Mouse (Mus musculus) myocyte (in vitro differentiated cells): Measurements from ENCODE around the gene Olfr1111. TPM values are rescaled to one million over a fixed set of nuclear protein-coding genes. Genes with fewer than 3 reads are reported as not detected.
"Not testable (repeated sequence)": the region's sequence is repeated elsewhere in the genome, so short reads cannot be mapped to it uniquely, and the experiment has no call there.

Source experiments
- H3K27me3 ChIP-seq: one replicate; pipeline ENCODE4 v1.6.1; 2011; ENCODE audit not compliant: control insufficient read depth, insufficient read depth, insufficient read length
- H3K36me3 ChIP-seq: one replicate; pipeline ENCODE4 v1.6.1; 2011; ENCODE audit not compliant: control insufficient read depth, insufficient read depth
- H3K4me2 ChIP-seq: one replicate; pipeline ENCODE4 v1.6.1; 2011; ENCODE audit warnings: low read depth, control low read depth
- H3K4me3 ChIP-seq: one replicate; pipeline ENCODE4 v1.5.1; 2011; ENCODE audit warnings: mild to moderate bottlenecking, control low read depth, moderate library complexity
- H3K79me2 ChIP-seq: one replicate; pipeline ENCODE4 v1.6.1; 2011; ENCODE audit not compliant: control insufficient read depth, insufficient read depth
- H3ac ChIP-seq: one replicate; pipeline ENCODE4 v1.6.1; 2011; ENCODE audit not compliant: control insufficient read depth, insufficient read length
- CEBPB ChIP-seq: IDR thresholded peaks from 2 replicates; pipeline ENCODE4 v1.6.1; 2011; ENCODE audit warnings: mild to moderate bottlenecking, moderate library complexity; ENCODE audit not compliant: poor library complexity, insufficient read depth, severe bottlenecking
- E2F4 ChIP-seq: IDR thresholded peaks from one replicate; pipeline ENCODE4 v1.6.1; 2011; ENCODE audit warnings: mild to moderate bottlenecking, control low read depth, moderate library complexity; ENCODE audit not compliant: insufficient read depth
- MAX ChIP-seq: IDR thresholded peaks from one replicate; pipeline ENCODE4 v1.6.1; 2011; ENCODE audit warnings: low read depth, mild to moderate bottlenecking, control low read depth
- MYOD1 ChIP-seq, 3 experiments: IDR thresholded peaks; one replicate each; pipeline ENCODE4 v1.6.1; 2011; ENCODE audit warnings: control low read depth in 2 of 3, low read depth in 2 of 3, mild to moderate bottlenecking in 2 of 3, moderate library complexity in 1 of 3; ENCODE audit not compliant: insufficient read length in 2 of 3, control insufficient read depth in 1 of 3
- MYOG ChIP-seq, 3 experiments: IDR thresholded peaks; one replicate each; pipeline ENCODE4 v1.6.1; 2011; ENCODE audit warnings: control low read depth in 2 of 3, low read depth in 2 of 3, mild to moderate bottlenecking in 2 of 3; ENCODE audit not compliant: insufficient read length in 2 of 3, control insufficient read depth in 1 of 3, insufficient read depth in 1 of 3
- POLR2A ChIP-seq: IDR thresholded peaks from one replicate; pipeline ENCODE4 v1.6.1; 2011; ENCODE audit warnings: low read depth, mild to moderate bottlenecking, control low read depth, moderate library complexity; ENCODE audit not compliant: insufficient read length
- POLR2AphosphoS2 ChIP-seq: IDR thresholded peaks from one replicate; pipeline ENCODE4 v1.6.1; 2011; ENCODE audit warnings: low read depth, control low read depth; ENCODE audit not compliant: insufficient read length
- REST ChIP-seq: IDR thresholded peaks from one replicate; pipeline ENCODE4 v1.6.1; 2011; ENCODE audit warnings: mild to moderate bottlenecking, control low read depth, moderate library complexity; ENCODE audit not compliant: insufficient read depth, insufficient read length
- SRF ChIP-seq: IDR thresholded peaks from one replicate; pipeline ENCODE4 v1.6.1; 2011; ENCODE audit warnings: low read depth; ENCODE audit not compliant: control insufficient read depth, insufficient read length
- TCF12 ChIP-seq: IDR thresholded peaks from one replicate; pipeline ENCODE4 v1.6.1; 2011; ENCODE audit warnings: mild to moderate bottlenecking, control low read depth; ENCODE audit not compliant: poor library complexity, insufficient read depth, severe bottlenecking
- TCF3 ChIP-seq: IDR thresholded peaks from one replicate; pipeline ENCODE4 v1.6.1; 2011; ENCODE audit warnings: low read depth, control low read depth; ENCODE audit not compliant: insufficient read length
- USF1 ChIP-seq: IDR thresholded peaks from one replicate; pipeline ENCODE4 v1.6.1; 2011; ENCODE audit warnings: low read depth, mild to moderate bottlenecking, control low read depth, moderate library complexity
- polyA plus RNA-seq: library from polyadenylated mRNA; unstranded; fragments of >200 nt; fragmentation: generic; extraction: Trizol; gene quantifications from one replicate; pipeline ENCODE4 v1.2.1, GENCODE M21; 2012; ENCODE audit warnings: missing spikeins

Olfr1111 gene
- polyA plus RNA-seq, result not detected

- Histone ChIP-seq H3K4me3 (no peak within 1 kb of the TSS), H3K4me2 (no peak within 1 kb of the TSS), H3K36me3 (no peaks in the 10 kb centered on the region), H3K27me3 (no peaks in the 10 kb centered on the region), H3ac (no peak within 1 kb of the TSS), H3K79me2 (no peaks in the 10 kb centered on the region)
- TF ChIP-seq MYOG (IDR thresholded peaks at IDR 0.05; ENCODE audit: control insufficient read depth in 1 of 3, insufficient read depth in 1 of 3, insufficient read length in 2 of 3, low read depth in 2 of 3), result no peak
- no peak for TF ChIP-seq MAX
- no peak for TF ChIP-seq SRF
- no peak for TF ChIP-seq POLR2AphosphoS2
- TF ChIP-seq USF1, result no peak
- no peak for TF ChIP-seq REST
- TF ChIP-seq TCF12, result no peak
- no peak for TF ChIP-seq CEBPB
- TF ChIP-seq MYOD1 (IDR thresholded peaks at IDR 0.05; ENCODE audit: control insufficient read depth in 1 of 3, insufficient read length in 2 of 3, low read depth in 2 of 3), result no peak
- TF ChIP-seq TCF3, result no peak
- TF ChIP-seq POLR2A, result no peak
- no peak for TF ChIP-seq E2F4
Measured at GRCm38 (mm10) chr2:87152524-87152923, at the start of gene Olfr1111. Gene Olfr1111 (minus strand): TSS chr2:87152624.

- Histone ChIP-seq H3K4me2 (no peak within 1 kb of the TSS), H3K27me3 (no peaks in the 10 kb centered on the region), H3K36me3 (no peaks in the 10 kb centered on the region), H3K79me2 (no peaks in the 10 kb centered on the region), H3ac (no peak within 1 kb of the TSS), H3K4me3 (no peak within 1 kb of the TSS)
- no peak for TF ChIP-seq CEBPB
- TF ChIP-seq SRF, result no peak
- TF ChIP-seq REST, result no peak
- no peak for TF ChIP-seq TCF12
- no peak for TF ChIP-seq MYOD1 (IDR thresholded peaks at IDR 0.05; ENCODE audit: control insufficient read depth in 1 of 3, insufficient read length in 2 of 3, low read depth in 2 of 3)
- TF ChIP-seq MYOG (IDR thresholded peaks at IDR 0.05; ENCODE audit: control insufficient read depth in 1 of 3, insufficient read depth in 1 of 3, insufficient read length in 2 of 3, low read depth in 2 of 3), result no peak
- no peak for TF ChIP-seq MAX
Measured at GRCm38 (mm10) chr2:87187498-87187897, 35.1 kb upstream of the Olfr1111 start, which contains the start of gene Olfr1112. Gene Olfr1112 (plus strand): TSS chr2:87187798.

- not testable (repeated sequence) for H3K4me2 ChIP-seq, H3K4me3 ChIP-seq, H3K27me3 ChIP-seq, H3K36me3 ChIP-seq, H3ac ChIP-seq, H3K79me2 ChIP-seq
Measured at GRCm38 (mm10) chr2:87167731-87168130, 15.3 kb upstream of the Olfr1111 start.

- TF ChIP-seq E2F4 (no peak), USF1 (no peak), SRF (no peak), TCF3 (no peak), MAX (no peak), POLR2AphosphoS2 (no peak), MYOG (IDR thresholded peaks at IDR 0.05; ENCODE audit: control insufficient read depth in 1 of 3, insufficient read depth in 1 of 3, insufficient read length in 2 of 3, low read depth in 2 of 3) (no peak), TCF12 (no peak), MYOD1 (IDR thresholded peaks at IDR 0.05; ENCODE audit: control insufficient read depth in 1 of 3, insufficient read length in 2 of 3, low read depth in 2 of 3) (no peak), REST (no peak)
Measured at GRCm38 (mm10) chr2:87140200-87140599, 12.2 kb downstream of the Olfr1111 start, which contains the start of gene Olfr1110. Gene Olfr1110 (minus strand): TSS chr2:87140300.

GRCm38 (mm10) chr2:87114467-87114866 is 38.0 kb downstream of the Olfr1111 start, which contains the start of gene Olfr259:
Gene Olfr259 (minus strand): TSS chr2:87114567.
- TF ChIP-seq REST (no peak), MYOG (IDR thresholded peaks at IDR 0.05; ENCODE audit: control insufficient read depth in 1 of 3, insufficient read depth in 1 of 3, insufficient read length in 2 of 3, low read depth in 2 of 3) (no peak), MYOD1 (IDR thresholded peaks at IDR 0.05; ENCODE audit: control insufficient read depth in 1 of 3, insufficient read length in 2 of 3, low read depth in 2 of 3) (no peak)
- H3K79me2 ChIP-seq, result no peaks in the 10 kb centered on the region
- no peak within 1 kb of the TSS for H3K4me2 ChIP-seq
- no peaks in the 10 kb centered on the region for H3K36me3 ChIP-seq
- no peaks in the 10 kb centered on the region for H3K27me3 ChIP-seq
- no peak within 1 kb of the TSS for H3K4me3 ChIP-seq
- no peak within 1 kb of the TSS for H3ac ChIP-seq

More at GRCm38 (mm10) chr2:87140200-87140599, 12.2 kb downstream of the Olfr1111 start, which contains the start of gene Olfr1110:
- no peaks in the 10 kb centered on the region for H3K36me3 ChIP-seq
- no peaks in the 10 kb centered on the region for H3K27me3 ChIP-seq
- no peak within 1 kb of the TSS for H3ac ChIP-seq
- no peak within 1 kb of the TSS for H3K4me2 ChIP-seq
- no peaks in the 10 kb centered on the region for H3K79me2 ChIP-seq
- H3K4me3 ChIP-seq, result no peak within 1 kb of the TSS

Other genes with a start within 250 kb of the Olfr1111 start
- gene Olfr1098, start 228.1 kb downstream of the Olfr1111 start, polyA plus RNA-seq, result not detected
- not detected for gene Olfr1099, start 191.9 kb downstream of the Olfr1111 start, polyA plus RNA-seq
- gene Olfr1100, start 172.7 kb downstream of the Olfr1111 start, polyA plus RNA-seq, result not detected
- gene Olfr1101, start 161.4 kb downstream of the Olfr1111 start, polyA plus RNA-seq, result not detected
- not detected for gene Olfr1102, start 154.2 kb downstream of the Olfr1111 start, polyA plus RNA-seq
- not detected for gene Olfr1104, start 125.5 kb downstream of the Olfr1111 start, polyA plus RNA-seq
- not detected for gene Olfr1105, start 116.1 kb downstream of the Olfr1111 start, polyA plus RNA-seq
- gene Olfr1106, start 100.4 kb downstream of the Olfr1111 start, polyA plus RNA-seq, result not detected
- gene Olfr1107, start 76.8 kb downstream of the Olfr1111 start, polyA plus RNA-seq, result not detected
- not detected for gene Olfr1109, start 56.6 kb downstream of the Olfr1111 start, polyA plus RNA-seq
- gene Olfr259, start 38.1 kb downstream of the Olfr1111 start, polyA plus RNA-seq, result not detected
- gene Olfr1110, start 12.3 kb downstream of the Olfr1111 start, polyA plus RNA-seq, result not detected
- not detected for gene Olfr1112, start 35.2 kb upstream of the Olfr1111 start, polyA plus RNA-seq
- not detected for gene Olfr1113, start 56.3 kb upstream of the Olfr1111 start, polyA plus RNA-seq
- not detected for gene Olfr1115, start 95.4 kb upstream of the Olfr1111 start, polyA plus RNA-seq
- gene Olfr1116, start 114.9 kb upstream of the Olfr1111 start, polyA plus RNA-seq, result not detected
- not detected for gene Olfr1118, start 155.0 kb upstream of the Olfr1111 start, polyA plus RNA-seq
- not detected for gene Olfr1120, start 202.2 kb upstream of the Olfr1111 start, polyA plus RNA-seq
- not detected for gene Olfr1121, start 217.3 kb upstream of the Olfr1111 start, polyA plus RNA-seq
- gene Olfr1122, start 233.2 kb upstream of the Olfr1111 start, polyA plus RNA-seq, result not detected